Mouse (Mus musculus) pancreas, adult 10 weeks (tissue): ENCODE measurements around the gene Dgkk. TPM values are rescaled to one million over a fixed set of nuclear protein-coding genes. Genes with fewer than 3 reads are reported as not detected.

Experiments
- polyA plus RNA-seq: library from polyadenylated mRNA; stranded (reverse); fragments of 350-450 nt; fragmentation: Illumina TruSeq; extraction: RNeasy Lipid Tissue Mini Kit (QIAGEN cat#74804); gene quantifications from one replicate; pipeline ENCODE4 v1.2.3, GENCODE M21; 2015; ENCODE audit warnings: low read depth, low replicate concordance; ENCODE audit not compliant: insufficient read depth

Gene Dgkk
- not detected for polyA plus RNA-seq

GRCm38 (mm10) chrX:6779006-6779405 lies at the start of gene Dgkk:
Gene Dgkk, plus strand, starts transcription at chrX:6779306.

